9 mouse cellular contexts compared by ENCODE assay signal in genomic region chr9:59969383-59969782, GRCm38 (mm10). TPM values are rescaled to one million over a fixed set of nuclear protein-coding genes. Genes with fewer than 3 reads are reported as not detected.
A peak's percentile ranks its signal among the peaks of the same experiment; 100 is the strongest.
DNase-seq lines count a peak whose midpoint lies in the region; ATAC-seq and TF ChIP-seq lines count a peak whose summit lies in the region.
"Had no signal": no experiment of that assay in that cellular context is flagged by ENCODE, and none has a peak within 500 bp of the region (broad histone marks: within the 10 kb centered on the region; RNA-seq: fewer than 3 reads in every experiment).

No protein-coding gene starts in this region.

- H3K27me3 ChIP-seq in E14TG2a.4 (ENCODE audit: insufficient read depth, low read length): peaks cover 8% of the 10 kb centered on the region; the same call in 1 of the 2 replicates
- H3K27me3 ChIP-seq in forebrain, embryonic 14.5 days (replicated peaks; ENCODE audit: control insufficient read depth, insufficient read depth, low read length): no peaks in the 10 kb centered on the region
- no peaks in the 10 kb centered on the region for H3K27me3 ChIP-seq in kidney, adult 2 months (replicated peaks; ENCODE audit: control insufficient read depth, insufficient read depth, low read length)
- H3K27me3 ChIP-seq in liver, postnatal 0 days (ENCODE audit: insufficient read depth, low read length): 0 out of 2 replicates have a peak, but pooled peaks cover 5% of the 10 kb centered on the region
- H3K27me3 ChIP-seq: limb, embryonic 15.5 days had no signal

- DNase-seq in adrenal gland, adult (ENCODE audit: inconsistent age in 2 of 2, low spot score in 1 of 2): peak; percentile 53 to 84
- DNase-seq in adrenal gland, adult 8-10 months: no peak
- peak; percentile 88 for DNase-seq in forebrain, embryonic 14.5 days (ENCODE audit: low spot score)
- peak; percentile 59 for DNase-seq in kidney, adult 2 months
- DNase-seq in liver, postnatal 0 days: peak; percentile 51
- peak; percentile 77 for DNase-seq in retina, postnatal 1 day

- H3K4me3 ChIP-seq in E14TG2a.4 (replicated peaks; ENCODE audit: low read length): no peak overlapping the region
- H3K4me3 ChIP-seq in forebrain, embryonic 14.5 days (ENCODE audit: low read depth, low read length): no peak overlapping the region
- H3K4me3 ChIP-seq in kidney, adult 2 months (ENCODE audit: insufficient read depth, low read depth, low read length): no peak overlapping the region
- no peak overlapping the region for H3K4me3 ChIP-seq in liver, postnatal 0 days (ENCODE audit: low read depth, low read length)
- H3K4me3 ChIP-seq: limb, embryonic 15.5 days had no signal

- TF ChIP-seq POLR2A in kidney, adult 2 months (IDR thresholded peaks at IDR 0.05; ENCODE audit: low read depth, low read length): no peak

- H3K36me3 ChIP-seq in E14TG2a.4 (ENCODE audit: insufficient read depth, low read length): no peaks in the 10 kb centered on the region
- H3K36me3 ChIP-seq in forebrain, embryonic 14.5 days (ENCODE audit: control insufficient read depth, insufficient read depth, low read length): no peaks in the 10 kb centered on the region
- H3K36me3 ChIP-seq in kidney, adult 2 months (ENCODE audit: control insufficient read depth, insufficient read depth, low read length): no peaks in the 10 kb centered on the region
- H3K36me3 ChIP-seq in liver, postnatal 0 days (replicated peaks; ENCODE audit: insufficient read depth, low read length): no peaks in the 10 kb centered on the region

- WGBS in forebrain, embryonic 14.5 days: 26% methylated on average over 6 of the region's 6 CpGs
- 34% methylated on average over 6 of the region's 6 CpGs for WGBS in kidney, adult 2 months
- WGBS in liver, postnatal 0 days (ENCODE audit: insufficient replicate concordance): 22% methylated on average over 6 of the region's 6 CpGs

- H3K27ac ChIP-seq in forebrain, embryonic 14.5 days (ENCODE audit: low read depth, low read length): no peak overlapping the region
- no peak overlapping the region for H3K27ac ChIP-seq in kidney, adult 2 months (ENCODE audit: insufficient read depth, low read depth, low read length)
- no peak overlapping the region for H3K27ac ChIP-seq in liver, postnatal 0 days (ENCODE audit: low read depth)
- H3K27ac ChIP-seq: limb, embryonic 15.5 days had no signal

- peaks cover 43% of the 10 kb centered on the region for H3K4me1 ChIP-seq in E14TG2a.4 (replicated peaks; ENCODE audit: low read depth, low read length)
- H3K4me1 ChIP-seq in forebrain, embryonic 14.5 days (ENCODE audit: control insufficient read depth, insufficient read depth, low read length): no peaks in the 10 kb centered on the region
- H3K4me1 ChIP-seq in kidney, adult 2 months (ENCODE audit: control insufficient read depth, insufficient read depth, low read length): no peaks in the 10 kb centered on the region
- H3K4me1 ChIP-seq in liver, postnatal 0 days (ENCODE audit: insufficient read depth): no peaks in the 10 kb centered on the region

- no peak overlapping the region for H3K4me2 ChIP-seq in forebrain, embryonic 14.5 days (ENCODE audit: low read length)
- no peak overlapping the region for H3K4me2 ChIP-seq in liver, postnatal 0 days (ENCODE audit: low read depth, low read length)
- H3K4me2 ChIP-seq: limb, embryonic 15.5 days had no signal

- TF ChIP-seq EP300 in liver, postnatal 0 days (IDR thresholded peaks at IDR 0.05; ENCODE audit: low read depth): no peak

- H3K9ac ChIP-seq in forebrain, embryonic 14.5 days (ENCODE audit: low read length): no peak overlapping the region
- H3K9ac ChIP-seq in liver, postnatal 0 days (replicated peaks): no peak overlapping the region
- H3K9ac ChIP-seq: limb, embryonic 15.5 days had no signal

- ATAC-seq in cerebellum, adult (ENCODE audit: insufficient number of reproducible peaks, low FRiP score, low TSS enrichment): peak; percentile 76; the same call in 1 of the 2 replicates
- ATAC-seq in forebrain, embryonic 14.5 days: peak; percentile 68
- no peak for ATAC-seq in liver, postnatal 0 days

- H3K9me3 ChIP-seq in E14TG2a.4 (ENCODE audit: low read length): no peaks in the 10 kb centered on the region
- no peaks in the 10 kb centered on the region for H3K9me3 ChIP-seq in forebrain, embryonic 14.5 days (replicated peaks; ENCODE audit: control insufficient read depth, low read length)
- H3K9me3 ChIP-seq in liver, postnatal 0 days (ENCODE audit: low read length): no peaks in the 10 kb centered on the region
- H3K9me3 ChIP-seq: limb, embryonic 15.5 days had no signal

- TF ChIP-seq CTCF in E14TG2a.4 (conservative IDR thresholded peaks at IDR 0.05; ENCODE audit: low read length): peak; percentile 86
- TF ChIP-seq CTCF in kidney, adult 2 months (conservative IDR thresholded peaks at IDR 0.05; ENCODE audit: insufficient read depth, insufficient read length, low read depth, low read length): peak; percentile 80
- peak; percentile 84 for TF ChIP-seq CTCF in liver, postnatal 0 days (IDR thresholded peaks at IDR 0.05; ENCODE audit: low read depth)

RNA-seq across cellular contexts. Expression of gene Nr2e3, which starts 8.9 kb away (rescaled TPM):
- total RNA-seq in adrenal gland, adult 8-10 months (2022): not detected
- polyA plus RNA-seq in forebrain, embryonic 14.5 days (2014; fragmentation: Nextera tagmentation; extraction: Ambion mirVana): not detected in 2 replicates
- 1.2 TPM in 2 replicates for polyA plus RNA-seq in kidney, adult 2 months (2012; rRNA removed)
- polyA plus RNA-seq in liver, postnatal 0 days (2015; fragmentation: Nextera tagmentation; extraction: Ambion mirVana): not detected in 2 replicates
